Mouse (Mus musculus): ENCODE data around the gene Gm8113. TPM values are rescaled to one million over a fixed set of nuclear protein-coding genes. Genes with fewer than 3 reads are reported as not detected.
"Not testable (repeated sequence)": the region's sequence is repeated elsewhere in the genome, so short reads cannot be mapped to it uniquely, and the experiment has no call there.

Gm8113 gene
- total RNA-seq (2021) = under 1 TPM in 1 of 2 experiments, not detected in 1; 0.33 TPM

GRCm38 (mm10) chr14:43924688-43925403 is at the start of gene Gm8113:
Gene Gm8113, plus strand, starts transcription at chr14:43925390.
- peak; percentile 11 to 24 for DNase-seq

GRCm38 (mm10) chr14:43875417-43875816 is 49.8 kb upstream of the Gm8113 start, which contains the start of gene Ear1:
Gene Ear1, minus strand, starts transcription at chr14:43875517.
- not testable (repeated sequence) for DNase-seq

- DNase-seq = not testable (repeated sequence)
Measured at GRCm38 (mm10) chr14:43877789-43878188, 47.4 kb upstream of the Gm8113 start.

GRCm38 (mm10) chr14:43879966-43880545 is 45.1 kb upstream of the Gm8113 start:
- DNase-seq = not testable (repeated sequence)

GRCm38 (mm10) chr14:43886235-43886634 is 39.0 kb upstream of the Gm8113 start:
- not testable (repeated sequence) for DNase-seq

- DNase-seq = not testable (repeated sequence)
Measured at GRCm38 (mm10) chr14:43891288-43891687, 33.9 kb upstream of the Gm8113 start.

GRCm38 (mm10) chr14:43895357-43895756 is 29.8 kb upstream of the Gm8113 start:
- DNase-seq = not testable (repeated sequence)

- DNase-seq = not testable (repeated sequence)
Measured at GRCm38 (mm10) chr14:43898577-43898976, 26.6 kb upstream of the Gm8113 start.

GRCm38 (mm10) chr14:43918214-43918613 is 7.0 kb upstream of the Gm8113 start:
- DNase-seq = not testable (repeated sequence)

GRCm38 (mm10) chr14:43923459-43923858 is 1.7 kb upstream of the Gm8113 start, which contains the start of gene Ear10:
Gene Ear10, minus strand, starts transcription at chr14:43923559.
- DNase-seq = not testable (repeated sequence)

- DNase-seq = not testable (repeated sequence)
Measured at GRCm38 (mm10) chr14:43925404-43925950, 287 bp downstream of the Gm8113 start.

- peak; percentile 3 to 15 for DNase-seq
Measured at GRCm38 (mm10) chr14:43932991-43933390, 7.8 kb downstream of the Gm8113 start.

GRCm38 (mm10) chr14:43933399-43933798 is 8.2 kb downstream of the Gm8113 start:
- not testable (repeated sequence) for DNase-seq

GRCm38 (mm10) chr14:43953382-43953781 is 28.2 kb downstream of the Gm8113 start:
- DNase-seq = not testable (repeated sequence)

GRCm38 (mm10) chr14:43955074-43955473 is 29.9 kb downstream of the Gm8113 start:
- not testable (repeated sequence) for DNase-seq

- DNase-seq = not testable (repeated sequence)
Measured at GRCm38 (mm10) chr14:43956769-43957168, 31.6 kb downstream of the Gm8113 start, which contains the start of gene Ang5. Gene Ang5, plus strand, starts transcription at chr14:43957069.

Other genes with a start within 250 kb of the Gm8113 start
- not detected for gene Gm8165, start 248.2 kb upstream of the Gm8113 start, total RNA-seq (2021)
- gene Gm7324, start 227.6 kb upstream of the Gm8113 start, total RNA-seq (2021) = 1 to 10 TPM; 1.2 to 1.5 TPM
- gene Gm16506, start 197.9 kb upstream of the Gm8113 start, total RNA-seq (2021) = not detected
- gene Gm6526, start 177.5 kb upstream of the Gm8113 start, total RNA-seq (2021) = not detected
- not detected for gene Gm8180, start 140.6 kb upstream of the Gm8113 start, total RNA-seq (2021)
- not detected for gene Ear1, start 49.9 kb upstream of the Gm8113 start, total RNA-seq (2021)
- not detected for gene Ear10, start 1.8 kb upstream of the Gm8113 start, total RNA-seq (2021)
- not detected for gene Ang5, start 31.7 kb downstream of the Gm8113 start, total RNA-seq (2021)
- gene Ang6, start 76.9 kb downstream of the Gm8113 start, total RNA-seq (2021) = not detected
- gene Ear2, start 177.3 kb downstream of the Gm8113 start, total RNA-seq (2021) = not detected
- not detected for gene Gm3327, start 198.5 kb downstream of the Gm8113 start, total RNA-seq (2021)

All from layer of hippocampus, postnatal 36 days (tissue).